Mouse (Mus musculus): ENCODE measurements around the gene Chuk. TPM values are rescaled to one million over a fixed set of nuclear protein-coding genes. Genes with fewer than 3 reads are reported as not detected.
"Not testable (repeated sequence)": the region's sequence is repeated elsewhere in the genome, so short reads cannot be mapped to it uniquely, and the experiment has no call there.

Chuk gene
- polyA plus RNA-seq, 1 experiment from 2014 or later = 70.0 TPM

DNA sequence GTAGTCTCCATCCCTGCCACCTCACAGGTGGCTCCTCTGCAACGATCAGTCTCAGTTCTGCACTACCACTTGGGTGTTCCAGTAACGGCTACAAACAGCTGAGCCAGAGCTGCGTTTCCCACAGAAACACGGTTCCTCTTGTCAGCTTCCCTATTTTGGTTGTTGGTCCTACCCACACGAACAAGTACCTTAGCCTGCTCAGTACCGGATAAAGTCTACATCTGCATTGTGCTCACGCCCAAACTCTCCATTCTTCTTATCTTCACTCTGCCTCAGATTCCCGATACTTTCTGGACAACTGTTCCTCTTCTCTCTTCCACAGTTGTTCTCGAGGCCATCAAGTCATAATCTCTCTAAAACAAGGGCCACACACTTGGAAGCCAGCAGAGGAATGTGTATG, 37.1 kb upstream of the Chuk start:
- ATAC-seq (ENCODE audit: low read depth) = no peak
- Histone ChIP-seq H3K36me3 (ENCODE audit: control insufficient read depth, insufficient read depth, low read length) (peaks cover 29% of the 10 kb centered on the region), H3K9me3 (ENCODE audit: control insufficient read depth, low read length) (no peaks in the 10 kb centered on the region), H3K4me2 (ENCODE audit: low read depth, low read length) (no peak overlapping the region), H3K27me3 (ENCODE audit: control insufficient read depth, insufficient read depth, low read length) (no peaks in the 10 kb centered on the region), H3K9ac (replicated peaks; ENCODE audit: low read depth, low read length) (no peak overlapping the region), H3K4me1 (ENCODE audit: control insufficient read depth, insufficient read depth, low read length) (peaks cover 7% of the 10 kb centered on the region), H3K4me3 (ENCODE audit: low read depth, low read length) (no peak overlapping the region), H3K27ac (ENCODE audit: low read depth, low read length) (no peak overlapping the region)
- WGBS = 91% methylated on average over 9 of the region's 9 CpGs

DNA sequence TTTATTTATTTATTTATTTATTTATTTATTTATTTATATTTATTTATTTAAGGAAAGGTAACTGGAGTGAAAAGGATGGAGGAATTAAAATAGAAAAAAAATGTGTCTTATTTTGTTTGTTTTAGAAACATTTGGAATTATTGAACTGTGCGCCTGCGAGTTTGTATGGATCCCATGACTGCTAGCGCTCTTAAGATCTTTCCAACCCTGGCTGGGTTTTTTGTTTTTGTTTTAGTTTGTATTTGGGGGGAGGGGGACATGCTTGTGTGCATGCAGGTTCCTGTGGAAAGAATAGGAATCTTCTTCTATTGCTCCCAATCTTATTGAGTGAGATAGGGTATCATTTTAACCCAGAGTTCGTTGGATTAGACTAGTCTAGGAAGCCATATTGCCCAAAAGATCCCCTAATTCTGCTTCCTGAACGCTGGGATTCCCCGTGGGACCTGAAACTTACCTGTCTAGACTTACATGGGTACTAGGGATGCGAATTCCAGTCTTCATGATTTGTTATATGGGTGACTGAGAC, 28.7 kb upstream of the Chuk start:
- H3K4me2 ChIP-seq (ENCODE audit: low read depth, low read length) = peak overlapping the region; percentile 52
- WGBS = 25% methylated on average over 7 of the region's 7 CpGs
- H3K27ac ChIP-seq (ENCODE audit: low read depth, low read length) = peak overlapping the region; percentile 52; the same call in 1 of the 2 replicates
- H3K9me3 ChIP-seq (ENCODE audit: control insufficient read depth, low read length) = no peaks in the 10 kb centered on the region
- H3K4me3 ChIP-seq (ENCODE audit: low read depth, low read length) = peak overlapping the region; percentile 73
- peaks cover 8% of the 10 kb centered on the region for H3K36me3 ChIP-seq (ENCODE audit: control insufficient read depth, insufficient read depth, low read length)
- H3K9ac ChIP-seq (replicated peaks; ENCODE audit: low read depth, low read length) = peak overlapping the region; percentile 34; the same call in 1 of the 2 replicates
- no peaks in the 10 kb centered on the region for H3K27me3 ChIP-seq (ENCODE audit: control insufficient read depth, insufficient read depth, low read length)
- ATAC-seq (ENCODE audit: low read depth) = no peak
- H3K4me1 ChIP-seq (ENCODE audit: control insufficient read depth, insufficient read depth, low read length) = peaks cover 7% of the 10 kb centered on the region

DNA sequence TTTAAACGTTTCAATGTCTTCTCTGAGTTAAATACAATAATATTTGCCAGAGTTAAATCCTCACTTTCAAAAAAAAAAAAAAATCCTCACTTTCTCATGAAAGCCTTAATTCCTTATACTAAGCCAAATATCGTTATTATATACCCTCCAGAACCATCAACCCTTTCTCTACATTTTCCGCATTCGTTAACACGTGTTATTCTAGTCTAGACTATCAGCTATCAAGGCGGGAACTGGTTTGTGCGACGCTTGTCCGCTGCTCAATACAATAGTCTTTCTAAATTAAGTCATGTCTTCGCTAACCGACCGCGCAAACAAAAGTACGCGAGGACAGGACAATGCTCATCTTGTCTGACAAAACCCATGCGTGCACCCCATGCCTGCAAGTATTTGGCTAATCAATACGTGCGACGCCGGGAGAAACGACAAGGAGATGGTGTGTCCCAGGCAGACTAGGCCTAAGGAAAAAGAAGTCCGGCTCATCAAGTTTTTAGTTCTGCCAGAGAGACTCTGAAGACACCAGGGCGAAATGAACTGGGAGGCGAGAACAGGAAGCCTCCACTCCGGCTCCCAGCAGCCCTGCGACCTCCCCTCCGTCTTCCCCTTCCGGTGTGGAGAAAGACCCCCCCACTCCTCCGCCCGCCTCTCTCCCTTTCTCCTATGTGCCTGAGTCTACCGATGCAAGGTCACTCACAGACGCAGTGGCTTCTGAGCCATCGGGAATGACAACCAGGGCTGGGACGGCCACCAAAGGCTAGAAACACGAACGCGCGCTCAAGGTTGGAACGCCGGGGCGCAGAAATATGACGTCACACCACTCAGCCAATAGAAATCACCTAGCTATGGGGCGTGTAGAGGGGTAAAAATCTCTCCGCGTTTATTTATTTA, 28.0 kb upstream of the Chuk start, which contains the start of gene Cwf19l1:
Cwf19l1 (minus strand) TSS at position 805 of the 888 bp plus-strand sequence.
- H3K27ac ChIP-seq (ENCODE audit: low read depth, low read length) = peak within 1 kb of the TSS; percentile 95
- H3K9ac ChIP-seq (replicated peaks; ENCODE audit: low read depth, low read length) = peak within 1 kb of the TSS; percentile 76
- H3K4me2 ChIP-seq (ENCODE audit: low read depth, low read length) = peak within 1 kb of the TSS; percentile 65
- peaks cover 7% of the 10 kb centered on the region for H3K4me1 ChIP-seq (ENCODE audit: control insufficient read depth, insufficient read depth, low read length)
- H3K36me3 ChIP-seq (ENCODE audit: control insufficient read depth, insufficient read depth, low read length) = peaks cover 8% of the 10 kb centered on the region
- under 1% methylated on average over 45 of the region's 45 CpGs for WGBS
- H3K27me3 ChIP-seq (ENCODE audit: control insufficient read depth, insufficient read depth, low read length) = no peaks in the 10 kb centered on the region
- H3K4me3 ChIP-seq (ENCODE audit: low read depth, low read length) = peak within 1 kb of the TSS; percentile 73
- H3K9me3 ChIP-seq (ENCODE audit: control insufficient read depth, low read length) = no peaks in the 10 kb centered on the region
- peak; percentile 93 for ATAC-seq (ENCODE audit: low read depth)

DNA sequence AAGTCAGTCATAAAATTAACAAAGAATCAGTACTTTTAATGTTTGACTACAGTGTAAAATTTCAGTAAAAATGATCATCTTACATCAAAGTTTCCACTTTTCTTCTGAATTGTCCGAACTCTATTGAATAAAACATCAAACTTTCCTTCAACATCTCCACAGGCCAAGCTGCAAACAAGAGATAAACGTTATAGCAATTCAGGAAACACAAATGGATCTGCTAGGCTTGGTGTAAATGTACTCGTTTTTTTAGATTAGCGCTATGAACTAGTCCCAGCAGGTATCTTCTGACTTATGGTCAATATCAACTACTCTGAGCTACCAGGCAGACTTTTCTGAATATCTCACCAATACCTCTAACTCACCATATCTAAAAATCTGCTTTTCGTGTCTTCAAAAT, 25.6 kb upstream of the Chuk start:
- H3K9me3 ChIP-seq (ENCODE audit: control insufficient read depth, low read length) = no peaks in the 10 kb centered on the region
- no peak overlapping the region for H3K4me2 ChIP-seq (ENCODE audit: low read depth, low read length)
- H3K9ac ChIP-seq (replicated peaks; ENCODE audit: low read depth, low read length) = no peak overlapping the region
- H3K27ac ChIP-seq (ENCODE audit: low read depth, low read length) = no peak overlapping the region
- H3K4me3 ChIP-seq (ENCODE audit: low read depth, low read length) = no peak overlapping the region
- 91% methylated on average over 5 of the region's 5 CpGs for WGBS
- H3K4me1 ChIP-seq (ENCODE audit: control insufficient read depth, insufficient read depth, low read length) = peaks cover 7% of the 10 kb centered on the region
- no peak for ATAC-seq (ENCODE audit: low read depth)
- peaks cover 22% of the 10 kb centered on the region for H3K36me3 ChIP-seq (ENCODE audit: control insufficient read depth, insufficient read depth, low read length)
- no peaks in the 10 kb centered on the region for H3K27me3 ChIP-seq (ENCODE audit: control insufficient read depth, insufficient read depth, low read length)

DNA sequence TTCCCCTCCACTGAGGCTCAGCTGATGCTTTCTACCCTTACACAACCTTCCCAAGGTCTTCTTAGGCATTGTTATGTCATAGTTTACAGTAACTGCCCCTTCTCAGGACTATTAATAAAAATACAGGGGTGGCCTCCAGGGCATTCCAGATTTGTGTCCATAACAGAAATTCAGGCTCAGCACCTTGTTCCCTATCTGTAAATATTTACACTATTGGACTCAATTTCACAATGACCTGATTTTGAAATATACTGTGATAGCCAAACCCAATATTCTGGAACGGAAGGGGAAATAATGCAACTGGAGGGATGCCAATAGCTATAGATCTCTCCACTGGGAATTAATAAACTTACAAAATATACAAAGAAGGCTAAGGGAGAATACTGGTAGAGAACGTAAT, 21.3 kb upstream of the Chuk start:
- Histone ChIP-seq H3K9me3 (ENCODE audit: control insufficient read depth, low read length) (no peaks in the 10 kb centered on the region), H3K36me3 (ENCODE audit: control insufficient read depth, insufficient read depth, low read length) (peaks cover 55% of the 10 kb centered on the region), H3K4me1 (ENCODE audit: control insufficient read depth, insufficient read depth, low read length) (no peaks in the 10 kb centered on the region), H3K4me2 (ENCODE audit: low read depth, low read length) (no peak overlapping the region), H3K4me3 (ENCODE audit: low read depth, low read length) (no peak overlapping the region), H3K9ac (replicated peaks; ENCODE audit: low read depth, low read length) (no peak overlapping the region), H3K27me3 (ENCODE audit: control insufficient read depth, insufficient read depth, low read length) (no peaks in the 10 kb centered on the region), H3K27ac (ENCODE audit: low read depth, low read length) (no peak overlapping the region)
- no peak for ATAC-seq (ENCODE audit: low read depth)
- whole genome bisulfite sequencing = 88% methylated on average over 2 of the region's 2 CpGs

DNA sequence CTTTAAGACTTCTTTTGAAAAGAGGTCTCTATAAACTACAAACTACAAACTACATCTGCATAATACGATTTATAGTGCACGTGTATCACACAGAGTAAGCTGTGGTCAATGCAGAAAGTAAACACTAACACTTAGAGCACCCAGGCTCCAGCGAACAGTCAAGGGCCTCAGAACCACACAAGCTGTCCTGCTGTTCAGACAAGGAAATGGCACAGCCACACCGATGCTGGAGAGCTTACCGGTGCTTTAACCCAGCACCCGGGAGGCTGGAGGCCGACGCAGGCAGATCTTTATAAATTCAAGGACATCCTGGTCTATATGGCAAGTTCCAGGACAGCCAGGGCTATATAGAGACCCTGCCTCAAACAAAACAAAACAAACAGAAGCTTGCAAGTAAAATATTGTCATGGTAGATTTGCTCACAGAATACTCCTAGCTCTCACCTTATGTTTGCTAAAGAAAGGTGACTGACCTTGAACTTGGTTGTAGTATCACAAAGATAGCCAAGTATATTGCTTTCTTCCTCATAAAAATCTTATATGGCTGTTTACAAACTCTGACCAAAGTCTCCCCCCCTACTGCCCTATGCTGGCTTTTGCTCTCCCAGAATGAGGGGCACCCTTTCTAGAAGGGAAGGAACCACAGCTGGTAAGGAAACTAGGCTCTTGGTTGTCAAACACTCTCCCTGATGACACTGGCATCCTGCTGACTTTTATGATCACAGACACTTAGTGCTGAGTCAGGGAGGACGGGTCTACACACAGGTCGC, 20.6 kb upstream of the Chuk start:
- no peak overlapping the region for H3K4me3 ChIP-seq (ENCODE audit: low read depth, low read length)
- H3K27me3 ChIP-seq (ENCODE audit: control insufficient read depth, insufficient read depth, low read length) = no peaks in the 10 kb centered on the region
- peaks cover 60% of the 10 kb centered on the region for H3K36me3 ChIP-seq (ENCODE audit: control insufficient read depth, insufficient read depth, low read length)
- no peak overlapping the region for H3K9ac ChIP-seq (replicated peaks; ENCODE audit: low read depth, low read length)
- no peaks in the 10 kb centered on the region for H3K4me1 ChIP-seq (ENCODE audit: control insufficient read depth, insufficient read depth, low read length)
- 92% methylated on average over 10 of the region's 10 CpGs for WGBS
- no peaks in the 10 kb centered on the region for H3K9me3 ChIP-seq (ENCODE audit: control insufficient read depth, low read length)
- no peak overlapping the region for H3K27ac ChIP-seq (ENCODE audit: low read depth, low read length)
- no peak overlapping the region for H3K4me2 ChIP-seq (ENCODE audit: low read depth, low read length)
- no peak for ATAC-seq (ENCODE audit: low read depth)

DNA sequence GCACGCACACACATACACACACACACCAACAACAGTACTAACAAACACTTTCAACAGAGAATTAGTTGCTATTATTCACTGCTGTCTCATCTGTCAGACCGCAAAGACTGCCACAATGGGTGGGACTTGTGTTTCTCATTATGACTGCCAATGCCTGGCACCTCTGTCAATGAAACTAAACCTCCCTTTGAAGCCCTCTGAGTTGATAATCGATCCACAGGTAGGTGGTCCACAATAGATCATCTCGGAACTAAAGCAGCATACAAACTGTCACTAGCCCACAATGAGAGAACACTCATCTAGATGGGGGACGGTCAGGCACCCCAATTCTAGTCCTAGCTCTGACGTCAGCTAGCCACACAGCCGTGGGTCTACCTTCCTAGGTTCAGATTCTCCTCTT, 13.9 kb upstream of the Chuk start:
- Histone ChIP-seq H3K27me3 (ENCODE audit: control insufficient read depth, insufficient read depth, low read length) (no peaks in the 10 kb centered on the region), H3K9ac (replicated peaks; ENCODE audit: low read depth, low read length) (no peak overlapping the region), H3K4me2 (ENCODE audit: low read depth, low read length) (no peak overlapping the region), H3K4me3 (ENCODE audit: low read depth, low read length) (no peak overlapping the region), H3K36me3 (ENCODE audit: control insufficient read depth, insufficient read depth, low read length) (peaks cover 59% of the 10 kb centered on the region), H3K27ac (ENCODE audit: low read depth, low read length) (no peak overlapping the region), H3K9me3 (ENCODE audit: control insufficient read depth, low read length) (no peaks in the 10 kb centered on the region), H3K4me1 (ENCODE audit: control insufficient read depth, insufficient read depth, low read length) (no peaks in the 10 kb centered on the region)
- no peak for ATAC-seq (ENCODE audit: low read depth)
- 89% methylated on average over 7 of the region's 7 CpGs for WGBS

DNA sequence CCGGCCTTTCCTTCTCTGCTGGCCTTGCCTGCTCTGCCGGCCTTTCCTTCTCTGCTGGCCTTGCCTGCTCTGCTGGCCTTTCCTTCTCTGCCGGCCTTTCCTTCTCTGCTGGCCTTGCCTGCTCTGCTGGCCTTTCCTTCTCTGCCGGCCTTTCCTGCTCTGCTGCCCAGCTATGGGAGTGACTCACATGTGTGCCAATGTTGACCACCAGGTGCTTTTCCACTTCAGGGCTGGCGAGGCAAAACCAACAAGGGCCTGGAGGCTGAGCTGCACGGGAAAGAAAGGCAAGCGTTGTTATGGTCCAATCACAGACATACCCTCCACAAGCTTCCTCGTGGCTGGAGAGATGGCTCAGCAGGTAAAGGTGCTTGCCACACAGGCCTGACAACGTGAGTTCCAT, 13.4 kb upstream of the Chuk start:
- H3K36me3 ChIP-seq (ENCODE audit: control insufficient read depth, insufficient read depth, low read length) = peaks cover 61% of the 10 kb centered on the region
- not testable (repeated sequence) for ATAC-seq (ENCODE audit: low read depth); H3K4me3 ChIP-seq (ENCODE audit: low read depth, low read length)

DNA sequence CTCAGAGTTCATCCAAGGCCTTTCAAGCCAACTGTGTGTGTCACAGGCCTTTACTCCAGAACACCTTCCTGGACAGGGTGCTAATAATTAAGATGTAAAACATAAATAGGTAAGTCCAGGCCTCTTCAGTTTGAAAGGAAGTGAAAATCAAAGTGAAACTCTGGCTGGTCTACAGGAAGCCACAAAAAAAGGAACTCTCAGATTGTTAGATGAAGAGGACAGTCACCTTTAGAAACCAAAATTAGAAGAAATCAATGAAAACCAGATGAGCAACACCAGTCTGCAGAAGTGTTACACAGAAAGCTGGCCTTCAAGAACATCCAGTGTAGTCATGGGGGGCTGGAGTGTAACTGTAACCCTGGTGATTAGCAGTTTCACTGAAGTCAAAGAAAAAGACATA, 10.5 kb upstream of the Chuk start:
- Histone ChIP-seq H3K9me3 (ENCODE audit: control insufficient read depth, low read length) (no peaks in the 10 kb centered on the region), H3K27ac (ENCODE audit: low read depth, low read length) (no peak overlapping the region), H3K27me3 (ENCODE audit: control insufficient read depth, insufficient read depth, low read length) (no peaks in the 10 kb centered on the region), H3K4me2 (ENCODE audit: low read depth, low read length) (no peak overlapping the region), H3K9ac (replicated peaks; ENCODE audit: low read depth, low read length) (no peak overlapping the region), H3K4me1 (ENCODE audit: control insufficient read depth, insufficient read depth, low read length) (no peaks in the 10 kb centered on the region), H3K36me3 (ENCODE audit: control insufficient read depth, insufficient read depth, low read length) (peaks cover 52% of the 10 kb centered on the region), H3K4me3 (ENCODE audit: low read depth, low read length) (no peak overlapping the region)
- ATAC-seq (ENCODE audit: low read depth) = no peak

More for the DNA sequence above, 13.4 kb upstream of the Chuk start:
- H3K9ac ChIP-seq (replicated peaks; ENCODE audit: low read depth, low read length); H3K27ac ChIP-seq (ENCODE audit: low read depth, low read length); H3K9me3 ChIP-seq (ENCODE audit: control insufficient read depth, low read length); H3K4me1 ChIP-seq (ENCODE audit: control insufficient read depth, insufficient read depth, low read length); H3K27me3 ChIP-seq (ENCODE audit: control insufficient read depth, insufficient read depth, low read length); H3K4me2 ChIP-seq (ENCODE audit: low read depth, low read length): not testable (repeated sequence)
- WGBS = 94% methylated on average over 7 of the region's 9 CpGs
